Mouse (Mus musculus) heart, postnatal 0 days (tissue): ENCODE measurements around the gene Qtrt1. TPM values are rescaled to one million over a fixed set of nuclear protein-coding genes. Genes with fewer than 3 reads are reported as not detected.

ENCODE experiments used
- ATAC-seq: fragments of 200-750 bp; cut with Nextera tagmentation; 2 replicates; pipeline ENCODE4 v1.8.0; 2017; ENCODE audit warnings: low read depth, moderate number of reproducible peaks, moderate library complexity; ENCODE audit not compliant: insufficient read depth
- DNase-seq: peaks from one replicate; pipeline ENCODE4 v3.0.0-alpha.2; 2016; ENCODE audit warnings: low spot score
- H3K27ac ChIP-seq: fragments of 300-500 bp; sonication (generic); 2 replicates; pipeline ENCODE4 v1.5.1; 2014; ENCODE audit warnings: low read depth, mild to moderate bottlenecking
- H3K27me3 ChIP-seq: fragments of 300-500 bp; sonication (generic); 2 replicates; pipeline ENCODE4 v1.6.1; 2014; ENCODE audit warnings: low read length, mixed read lengths; ENCODE audit not compliant: control insufficient read depth, insufficient read depth
- H3K36me3 ChIP-seq: fragments of 300-500 bp; sonication (generic); replicated peaks from 2 replicates; pipeline ENCODE4 v1.6.1; 2014; ENCODE audit warnings: low read length, mixed read lengths; ENCODE audit not compliant: control insufficient read depth, insufficient read depth
- H3K4me1 ChIP-seq: fragments of 300-500 bp; sonication (generic); 2 replicates; pipeline ENCODE4 v1.6.1; 2014; ENCODE audit warnings: antibody characterized with exemption; ENCODE audit not compliant: control insufficient read depth, insufficient read depth
- H3K4me2 ChIP-seq: fragments of 300-500 bp; sonication (generic); 2 replicates; pipeline ENCODE4 v1.6.1; 2014; ENCODE audit warnings: low read depth, mild to moderate bottlenecking, low read length, moderate library complexity
- H3K4me3 ChIP-seq: fragments of 300-500 bp; sonication (generic); 2 replicates; pipeline ENCODE4 v1.5.1; 2014; ENCODE audit warnings: low read depth, low read length
- H3K9ac ChIP-seq: fragments of 300-500 bp; sonication (generic); replicated peaks from 2 replicates; pipeline ENCODE4 v1.6.1; 2014; ENCODE audit warnings: low read depth, low read length, mixed read lengths
- H3K9me3 ChIP-seq: fragments of 300-500 bp; sonication (generic); replicated peaks from 2 replicates; pipeline ENCODE4 v1.6.1; 2016; ENCODE audit warnings: low read length; ENCODE audit not compliant: control insufficient read depth
- CTCF ChIP-seq: IDR thresholded peaks from 2 replicates; pipeline ENCODE4 v1.5.1; 2016; ENCODE audit warnings: antibody characterized with exemption, control low read depth, low read depth
- EP300 ChIP-seq: IDR thresholded peaks from 2 replicates; pipeline ENCODE4 v1.6.1; 2016; ENCODE audit warnings: antibody characterized with exemption, low read depth
- WGBS: fragments of 180-500 bp; shearing (Covaris S2); extraction: QIAGEN DNeasy Blood & Tissue Kit; methylation state at CpG from one replicate; pipeline ENCODE4 v1.1.7; 2014; 5-methylcytosine and 5-hydroxymethylcytosine counted together
- polyA plus RNA-seq: library from polyadenylated mRNA; unstranded; fragments of >200 nt; fragmentation: Nextera tagmentation; extraction: Ambion mirVana; gene quantifications from 2 replicates; pipeline ENCODE4 v1.2.1, GENCODE M21; 2015
- total RNA-seq: library from RNA; depleted of rRNA; stranded (reverse); fragments of >200 nt; gene quantifications from 2 replicates; pipeline ENCODE4 v1.2.3, GENCODE M21; 2014; ENCODE audit warnings: low replicate concordance

Qtrt1 gene
- total and polyA plus RNA-seq, 2 experiments from 2014 or later: 15.5 to 39.7 TPM

DNA sequence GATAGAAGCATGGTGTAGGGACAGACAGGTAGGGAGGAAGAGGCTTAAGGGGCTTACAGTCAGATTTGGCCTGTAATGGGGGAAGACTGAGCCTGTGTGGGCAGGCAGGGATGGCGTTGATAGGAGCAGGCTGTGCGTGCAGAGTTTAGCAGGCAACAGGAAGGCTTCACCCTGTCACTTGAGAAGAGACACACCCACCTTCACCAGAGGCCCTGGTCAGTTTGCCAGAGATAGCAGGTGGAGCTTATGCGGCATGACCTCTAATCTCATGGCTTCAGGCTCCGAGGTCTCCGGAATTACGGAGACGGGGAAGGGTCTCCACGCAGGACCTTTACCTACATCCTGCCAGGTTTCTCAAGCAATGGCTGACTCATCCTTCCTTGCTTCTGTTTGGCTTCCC lies 40.2 kb downstream of the Qtrt1 start:
- DNase-seq (no peak), ATAC-seq (no peak)
- TF ChIP-seq EP300: no peak
- TF ChIP-seq CTCF: no peak
- H3K4me3 ChIP-seq: no peak overlapping the region
- H3K27ac ChIP-seq: peak overlapping the region; percentile 44
- H3K27me3 ChIP-seq: no peaks in the 10 kb centered on the region
- H3K9ac ChIP-seq: no peak overlapping the region
- 17% methylated on average over 8 of the region's 8 CpGs for WGBS
- no peak overlapping the region for H3K4me2 ChIP-seq
- H3K4me1 ChIP-seq: peaks cover 15% of the 10 kb centered on the region
- H3K36me3 ChIP-seq: 0 out of 2 replicates have a peak, but pooled peaks cover 3% of the 10 kb centered on the region
- H3K9me3 ChIP-seq: no peaks in the 10 kb centered on the region

DNA sequence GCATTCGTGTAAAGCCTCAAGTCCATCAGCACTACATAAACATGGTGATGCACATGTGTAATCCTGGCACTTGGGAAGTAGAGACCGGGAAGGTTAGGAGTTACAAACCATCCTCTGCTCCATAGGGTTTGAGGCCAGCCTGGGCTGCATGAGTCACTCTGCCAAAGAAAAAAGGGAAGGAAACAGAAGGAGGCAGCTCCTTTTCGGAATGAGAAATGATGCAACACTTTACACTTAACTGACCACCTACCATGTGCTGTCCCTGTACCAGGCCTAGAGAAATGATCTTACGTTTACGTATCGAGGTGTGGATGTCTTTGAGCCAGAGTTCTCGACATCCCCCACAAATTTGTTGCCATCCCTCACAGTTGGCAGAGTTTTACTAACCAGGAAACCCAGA lies 41.4 kb downstream of the Qtrt1 start:
- no peak for ATAC-seq
- no peak for DNase-seq
- Histone ChIP-seq H3K4me3 (no peak overlapping the region), H3K4me1 (peaks cover 15% of the 10 kb centered on the region), H3K4me2 (no peak overlapping the region), H3K27ac (no peak overlapping the region), H3K9me3 (no peaks in the 10 kb centered on the region), H3K27me3 (no peaks in the 10 kb centered on the region), H3K36me3 (no peaks in the 10 kb centered on the region), H3K9ac (no peak overlapping the region; the same call in 1 of the 2 replicates)
- TF ChIP-seq EP300: no peak
- no peak for TF ChIP-seq CTCF
- 76% methylated on average over 7 of the region's 7 CpGs for WGBS

DNA sequence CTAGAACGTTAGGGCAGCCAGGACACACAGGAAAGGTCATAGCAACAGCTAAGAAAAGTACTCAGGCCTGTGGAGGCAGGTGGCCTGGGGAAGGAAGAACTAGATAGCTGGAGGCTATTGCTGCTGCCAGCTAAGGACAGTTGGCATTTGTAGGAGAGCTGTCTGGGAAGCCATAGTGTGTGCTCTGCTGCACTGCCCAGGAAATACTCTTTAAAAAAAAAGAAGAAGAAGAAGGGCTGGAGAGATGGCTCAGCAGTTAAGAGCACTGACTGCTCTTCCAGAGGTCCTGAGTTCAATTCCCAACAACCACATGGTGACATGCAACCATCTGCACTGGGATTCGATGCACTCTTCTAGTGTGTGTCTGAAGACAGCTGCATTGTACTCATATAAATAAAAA lies 41.8 kb downstream of the Qtrt1 start:
- no peak for TF ChIP-seq CTCF
- TF ChIP-seq EP300: no peak
- H3K9me3 ChIP-seq: no peaks in the 10 kb centered on the region
- H3K4me3 ChIP-seq: no peak overlapping the region
- DNase-seq (no peak), ATAC-seq (no peak)
- no peak overlapping the region for H3K27ac ChIP-seq
- H3K9ac ChIP-seq: no peak overlapping the region
- H3K36me3 ChIP-seq: no peaks in the 10 kb centered on the region; the same call in 1 of the 2 replicates
- no peak overlapping the region for H3K4me2 ChIP-seq
- WGBS: 57% methylated on average over 2 of the region's 2 CpGs
- H3K4me1 ChIP-seq: peaks cover 15% of the 10 kb centered on the region
- H3K27me3 ChIP-seq: no peaks in the 10 kb centered on the region

DNA sequence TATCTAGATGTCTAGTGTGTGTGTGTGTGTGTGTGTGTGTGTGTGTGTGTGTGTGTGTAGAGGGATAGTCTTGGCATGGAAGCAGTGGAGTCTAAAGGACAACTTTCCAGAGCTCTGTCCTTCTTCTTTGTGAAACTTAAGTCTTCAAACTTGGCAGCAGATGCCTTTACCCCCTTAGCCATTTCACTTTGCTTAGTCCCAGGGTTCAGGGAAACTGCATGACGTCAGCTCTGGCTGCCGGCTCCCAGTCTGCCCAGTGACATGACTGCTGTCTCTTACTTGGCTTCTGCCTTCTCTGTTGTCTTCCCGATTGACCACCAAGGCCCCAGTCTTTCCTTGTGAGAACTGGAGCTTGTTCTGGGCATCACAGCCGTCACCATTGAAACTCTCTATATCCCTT lies 42.9 kb downstream of the Qtrt1 start:
- Histone ChIP-seq H3K4me1 (peaks cover 15% of the 10 kb centered on the region), H3K27ac (no peak overlapping the region), H3K4me2 (no peak overlapping the region), H3K36me3 (no peaks in the 10 kb centered on the region; the same call in 1 of the 2 replicates), H3K27me3 (no peaks in the 10 kb centered on the region), H3K9ac (no peak overlapping the region), H3K9me3 (no peaks in the 10 kb centered on the region), H3K4me3 (no peak overlapping the region)
- 55% methylated on average over 4 of the region's 4 CpGs for WGBS
- no peak for TF ChIP-seq EP300
- no peak for TF ChIP-seq CTCF
- ATAC-seq (no peak), DNase-seq (no peak)

DNA sequence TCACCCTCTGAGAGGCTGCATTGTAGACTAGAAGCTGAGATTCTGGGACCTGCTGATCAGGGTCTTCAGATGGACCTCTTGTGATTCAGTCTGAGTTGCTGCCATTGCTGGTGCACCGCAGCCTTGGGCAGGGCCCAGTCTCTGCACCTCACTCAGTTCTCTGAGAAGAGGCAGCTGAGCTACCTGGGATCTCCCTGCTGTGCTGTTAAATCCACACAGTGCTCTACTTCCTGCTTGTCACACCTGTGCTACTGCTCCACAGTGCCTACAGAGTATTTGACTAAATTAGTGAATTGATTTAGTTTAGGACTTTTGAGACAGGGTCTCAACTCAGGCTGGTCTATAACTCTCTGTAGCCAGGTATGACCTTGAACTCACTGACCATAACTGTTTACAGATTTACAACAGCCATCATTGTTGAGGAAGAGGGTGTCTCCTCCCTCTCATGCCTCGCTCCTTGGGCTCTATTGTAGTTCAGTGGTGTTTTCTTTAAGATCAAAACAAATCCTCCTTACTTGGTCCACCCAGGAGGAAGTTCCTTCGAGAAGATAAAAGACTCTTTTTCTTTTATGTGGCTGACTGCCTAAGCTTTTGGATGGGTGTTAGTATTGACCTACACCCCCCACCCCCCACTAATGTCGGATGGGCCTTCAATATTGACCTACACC lies 43.6 kb downstream of the Qtrt1 start:
- DNase-seq (no peak), ATAC-seq (no peak)
- TF ChIP-seq EP300 (no peak), CTCF (no peak)
- Histone ChIP-seq H3K4me1 (peaks cover 15% of the 10 kb centered on the region), H3K36me3 (no peaks in the 10 kb centered on the region; the same call in 1 of the 2 replicates), H3K27me3 (no peaks in the 10 kb centered on the region), H3K9me3 (no peaks in the 10 kb centered on the region), H3K4me2 (no peak overlapping the region), H3K27ac (no peak overlapping the region), H3K4me3 (no peak overlapping the region), H3K9ac (no peak overlapping the region)
- 59% methylated on average over 4 of the region's 4 CpGs for WGBS
